Mouse (Mus musculus) midbrain, postnatal 0 days (tissue): ENCODE measurements around the gene Rtl4. TPM values are rescaled to one million over a fixed set of nuclear protein-coding genes. Genes with fewer than 3 reads are reported as not detected.

Experiments
- ATAC-seq: fragments of 200-750 bp; cut with Nextera tagmentation; 2 replicates; pipeline ENCODE4 v1.8.0; 2017; ENCODE audit warnings: moderate number of reproducible peaks, mild to moderate bottlenecking, moderate TSS enrichment, moderate library complexity; ENCODE audit not compliant: low FRiP score
- DNase-seq: peaks from one replicate; pipeline ENCODE4 v3.0.0-alpha.2; 2015; ENCODE audit warnings: low spot score
- H3K27ac ChIP-seq: fragments of 300-500 bp; sonication (generic); 2 replicates; pipeline ENCODE4 v1.5.1; 2014; ENCODE audit warnings: low read depth, mild to moderate bottlenecking, low read length, mixed read lengths
- H3K27me3 ChIP-seq: fragments of 300-500 bp; sonication (generic); 2 replicates; pipeline ENCODE4 v1.6.1; 2014; ENCODE audit warnings: low read length, control low read depth, mixed read lengths; ENCODE audit not compliant: insufficient read depth
- H3K36me3 ChIP-seq: fragments of 300-500 bp; sonication (generic); 2 replicates; pipeline ENCODE4 v1.6.1; 2014; ENCODE audit warnings: low read length, control low read depth, mixed read lengths; ENCODE audit not compliant: insufficient read depth
- H3K4me1 ChIP-seq: fragments of 300-500 bp; sonication (generic); 2 replicates; pipeline ENCODE4 v1.6.1; 2014; ENCODE audit warnings: mild to moderate bottlenecking, control low read depth, antibody characterized with exemption, low read length, mixed read lengths; ENCODE audit not compliant: insufficient read depth
- H3K4me2 ChIP-seq: fragments of 300-500 bp; sonication (generic); 2 replicates; pipeline ENCODE4 v1.6.1; 2014; ENCODE audit warnings: low read depth, mild to moderate bottlenecking, low read length, mixed read lengths; ENCODE audit not compliant: poor library complexity, severe bottlenecking
- H3K4me3 ChIP-seq: fragments of 300-500 bp; sonication (generic); 2 replicates; pipeline ENCODE4 v1.5.1; 2014; ENCODE audit warnings: low read depth, mild to moderate bottlenecking, low read length, moderate library complexity
- H3K9ac ChIP-seq: fragments of 300-500 bp; sonication (generic); replicated peaks from 2 replicates; pipeline ENCODE4 v1.6.1; 2014; ENCODE audit warnings: mild to moderate bottlenecking, low read length, moderate library complexity, mixed read lengths; ENCODE audit not compliant: poor library complexity, severe bottlenecking
- H3K9me3 ChIP-seq: fragments of 300-500 bp; sonication (generic); 2 replicates; pipeline ENCODE4 v1.6.1; 2016; ENCODE audit warnings: low read length, control low read depth
- CTCF ChIP-seq: IDR thresholded peaks from 2 replicates; pipeline ENCODE4 v1.5.1; 2016; ENCODE audit warnings: antibody characterized with exemption, mild to moderate bottlenecking
- WGBS: fragments of 180-500 bp; shearing (Covaris S2); extraction: QIAGEN DNeasy Blood & Tissue Kit; methylation state at CpG from one replicate; pipeline ENCODE4 v1.1.7; 2014; 5-methylcytosine and 5-hydroxymethylcytosine counted together
- polyA plus RNA-seq: library from polyadenylated mRNA; unstranded; fragments of >200 nt; fragmentation: Nextera tagmentation; extraction: Ambion mirVana; gene quantifications from 2 replicates; pipeline ENCODE4 v1.2.1, GENCODE M21; 2015
- total RNA-seq: library from RNA; depleted of rRNA; stranded (reverse); fragments of >200 nt; gene quantifications from 2 replicates; pipeline ENCODE4 v1.2.3, GENCODE M21; 2014

Gene Rtl4
- total and polyA plus RNA-seq, 2 experiments from 2014 or later, result 0.88 to 1.8 TPM

GRCm38 (mm10) chrX:144689119-144689858, 582 bp downstream of the Rtl4 start:
- DNase-seq, result peak; percentile 8
- H3K4me3 ChIP-seq, result peak overlapping the region; percentile 45

GRCm38 (mm10) chrX:144689859-144690181, 1.1 kb downstream of the Rtl4 start:
- Histone ChIP-seq H3K27me3 (no peaks in the 10 kb centered on the region), H3K27ac (no peak overlapping the region), H3K9me3 (no peaks in the 10 kb centered on the region), H3K4me3 (peak overlapping the region; percentile 45), H3K36me3 (no peaks in the 10 kb centered on the region), H3K4me2 (peak overlapping the region; percentile 52), H3K4me1 (no peaks in the 10 kb centered on the region), H3K9ac (no peak overlapping the region)
- DNase-seq, result peak; percentile 15
- WGBS, result 15% methylated on average over 7 of the region's 7 CpGs
- TF ChIP-seq CTCF, result no peak
- peak; percentile 31; the same call in 1 of the 2 replicates for ATAC-seq

More at GRCm38 (mm10) chrX:144689119-144689858, 582 bp downstream of the Rtl4 start:
- ATAC-seq, result peak; percentile 69
- Histone ChIP-seq H3K4me1 (no peaks in the 10 kb centered on the region), H3K27ac (no peak overlapping the region), H3K9me3 (no peaks in the 10 kb centered on the region), H3K27me3 (no peaks in the 10 kb centered on the region), H3K4me2 (peak overlapping the region; percentile 52), H3K36me3 (no peaks in the 10 kb centered on the region), H3K9ac (peak overlapping the region; percentile 50; the same call in 1 of the 2 replicates)
- 22% methylated on average over 20 of the region's 21 CpGs for WGBS
- no peak for TF ChIP-seq CTCF

- H3K36me3 ChIP-seq, result no peaks in the 10 kb centered on the region
- H3K9me3 ChIP-seq, result no peaks in the 10 kb centered on the region
- WGBS, result 97% methylated on average over 1 of the region's 1 CpGs
- no peak for TF ChIP-seq CTCF
- no peak overlapping the region for H3K27ac ChIP-seq
- no peak overlapping the region for H3K4me3 ChIP-seq
- DNase-seq (no peak), ATAC-seq (no peak)
- no peaks in the 10 kb centered on the region for H3K4me1 ChIP-seq
- no peaks in the 10 kb centered on the region for H3K27me3 ChIP-seq
- H3K4me2 ChIP-seq, result no peak overlapping the region
- H3K9ac ChIP-seq, result no peak overlapping the region
Measured at GRCm38 (mm10) chrX:144716330-144716729, 27.6 kb downstream of the Rtl4 start.

GRCm38 (mm10) chrX:144747528-144748049, 58.9 kb downstream of the Rtl4 start:
- no peak overlapping the region for H3K4me3 ChIP-seq
- no peaks in the 10 kb centered on the region for H3K9me3 ChIP-seq
- H3K9ac ChIP-seq, result no peak overlapping the region
- no peaks in the 10 kb centered on the region for H3K36me3 ChIP-seq
- no peak overlapping the region for H3K4me2 ChIP-seq
- no peak for TF ChIP-seq CTCF
- DNase-seq (no peak), ATAC-seq (no peak)
- H3K27me3 ChIP-seq, result no peaks in the 10 kb centered on the region
- H3K4me1 ChIP-seq, result no peaks in the 10 kb centered on the region
- 77% methylated on average over 3 of the region's 3 CpGs for WGBS
- no peak overlapping the region for H3K27ac ChIP-seq

- Histone ChIP-seq H3K27me3 (no peaks in the 10 kb centered on the region), H3K36me3 (no peaks in the 10 kb centered on the region), H3K27ac (no peak overlapping the region), H3K4me2 (no peak overlapping the region), H3K9me3 (no peaks in the 10 kb centered on the region), H3K9ac (no peak overlapping the region), H3K4me1 (no peaks in the 10 kb centered on the region), H3K4me3 (no peak overlapping the region)
- DNase-seq, result no peak
- no peak for ATAC-seq
- no peak for TF ChIP-seq CTCF
- WGBS, result 69% methylated on average over 2 of the region's 2 CpGs
Measured at GRCm38 (mm10) chrX:144986980-144987379, 298.3 kb downstream of the Rtl4 start.

GRCm38 (mm10) chrX:145065484-145065913, 376.8 kb downstream of the Rtl4 start:
- Histone ChIP-seq H3K4me1 (no peaks in the 10 kb centered on the region), H3K27me3 (no peaks in the 10 kb centered on the region), H3K9me3 (no peaks in the 10 kb centered on the region), H3K4me2 (no peak overlapping the region), H3K36me3 (no peaks in the 10 kb centered on the region), H3K27ac (no peak overlapping the region), H3K4me3 (no peak overlapping the region), H3K9ac (no peak overlapping the region)
- DNase-seq, result no peak
- ATAC-seq, result no peak
- WGBS, result 24% methylated on average over 2 of the region's 2 CpGs
- no peak for TF ChIP-seq CTCF
